Mouse (Mus musculus): ENCODE results near the gene Olfr1022.

The Olfr1022 gene

GRCm38 (mm10) chr2:85868294-85868693 is at the start of gene Olfr1022:
Gene Olfr1022 (plus strand): TSS chr2:85868594.
- DNase-seq (ENCODE audit: low read depth, low spot score), result no peak

GRCm38 (mm10) chr2:85845383-85845782 is 23.0 kb upstream of the Olfr1022 start, which contains the start of gene Olfr1019:
Gene Olfr1019 (minus strand): TSS chr2:85845483.
- DNase-seq (ENCODE audit: low read depth, low spot score), result no peak

DNA sequence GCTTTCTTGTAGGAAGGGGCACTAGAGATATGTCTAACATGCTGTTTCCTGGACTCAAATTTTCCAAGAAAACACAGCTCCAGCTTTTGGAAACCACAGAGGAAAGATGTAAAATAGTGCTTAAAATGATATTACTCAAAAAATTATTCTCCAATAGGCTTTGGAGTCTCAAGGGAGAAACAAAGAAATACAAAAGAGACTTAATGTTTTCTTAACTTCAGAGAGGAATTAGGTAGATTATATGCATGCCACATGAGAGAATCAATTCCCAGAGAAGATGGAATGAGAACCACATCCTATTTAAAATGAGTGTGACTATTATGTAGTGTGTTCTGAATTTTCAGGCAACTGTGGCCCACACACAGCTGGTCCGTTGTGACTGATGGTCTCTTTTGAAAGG is 21.7 kb upstream of the Olfr1022 start, which contains the start of gene Olfr1020:
TSS of gene Olfr1020 (plus strand) at position 301 of the 400 bp plus-strand sequence.
- no peak for DNase-seq (ENCODE audit: low read depth, low spot score)

DNA sequence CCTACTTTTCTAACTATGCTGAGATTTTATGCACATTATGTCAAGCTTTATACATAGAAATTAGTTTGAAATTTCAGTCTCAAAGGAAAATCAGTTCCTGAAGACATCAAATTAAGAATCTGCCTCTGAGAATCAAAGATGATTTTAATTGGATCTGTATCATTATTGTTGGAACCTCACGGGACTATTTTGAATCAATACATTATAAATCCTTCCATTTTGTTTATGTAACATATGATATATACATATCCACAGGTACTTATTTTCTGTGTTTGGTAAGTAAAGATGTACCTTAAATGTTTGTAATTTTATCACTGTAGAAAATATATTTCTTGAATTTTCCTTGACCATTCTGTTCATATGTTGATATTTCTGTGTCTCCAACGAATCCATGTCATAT is 16.9 kb downstream of the Olfr1022 start, which contains the start of gene Olfr1023:
TSS of gene Olfr1023 (plus strand) at position 301 of the 400 bp plus-strand sequence.
- DNase-seq (ENCODE audit: low read depth, low spot score), result no peak

DNA sequence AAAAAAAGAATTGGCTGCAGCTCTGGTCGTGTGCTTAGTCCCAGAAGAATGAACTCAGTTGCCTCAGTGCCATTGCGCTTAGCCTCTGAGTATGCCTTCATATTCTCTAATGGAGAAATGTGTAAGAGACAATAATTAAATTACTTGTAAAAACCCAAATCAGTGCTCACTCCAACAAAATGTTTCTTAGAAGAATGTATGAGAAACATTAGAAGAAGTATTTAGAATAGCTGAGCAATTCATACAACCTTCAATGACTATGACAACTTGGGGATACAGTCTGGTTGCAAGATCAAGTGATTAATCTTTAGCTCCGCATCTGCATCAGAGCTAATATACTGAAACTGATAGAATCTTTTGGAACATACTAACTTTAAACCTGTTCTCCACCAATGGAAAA is 36.6 kb downstream of the Olfr1022 start, which contains the start of gene Olfr1024:
TSS of gene Olfr1024 (minus strand) at position 101 of the 400 bp plus-strand sequence.
- DNase-seq (ENCODE audit: low read depth, low spot score), result no peak

GRCm38 (mm10) chr2:85913197-85913596 is 44.8 kb downstream of the Olfr1022 start:
- no peak for DNase-seq (ENCODE audit: low read depth, low spot score)

DNA sequence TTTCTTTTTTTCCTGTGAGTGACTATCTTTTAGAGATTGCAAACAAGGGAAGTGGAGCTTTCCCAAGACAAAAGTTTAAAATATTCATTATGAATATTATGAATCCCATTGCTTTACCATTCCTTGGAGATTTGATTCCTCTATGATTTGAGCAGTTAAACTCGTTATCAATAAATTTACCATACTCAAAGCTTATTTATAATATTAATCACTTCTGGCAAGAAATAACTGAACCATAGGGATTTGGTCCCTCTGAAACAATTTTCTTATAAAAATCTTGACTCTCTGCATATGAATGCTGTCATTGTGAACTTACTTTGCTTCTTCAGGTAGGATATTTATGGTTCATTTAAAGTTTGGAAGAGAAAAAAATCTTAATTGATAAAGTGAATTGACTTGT is 46.5 kb downstream of the Olfr1022 start, which contains the start of gene Olfr1025-ps1:
TSS of gene Olfr1025-ps1 (plus strand) at position 301 of the 400 bp plus-strand sequence.
- DNase-seq (ENCODE audit: low read depth, low spot score), result no peak

All from embryo, embryonic 11.5 days (tissue).